Mouse (Mus musculus): ENCODE measurements at regions not wholly inside any gene's neighbourhood (a gene's known extent, or its start where the extent isn't known, plus 50 kb on each side); places are given as distances from the start of the nearest gene placed in this dataset.

GRCm38 (mm10) chr11:19796950-19797670 lies 127.1 kb upstream of the Spred2 start:
- no peak for TF ChIP-seq POLR2A (IDR thresholded peaks at IDR 0.05; ENCODE audit: low read depth, low read length)
- no peak for TF ChIP-seq CTCF (IDR thresholded peaks at IDR 0.05; ENCODE audit: borderline replicate concordance, insufficient read depth, low read length)

Data from embryonic fibroblast, embryonic 13.5 days (primary cell).